Mouse (Mus musculus): ENCODE measurements around the gene 1700017D01Rik.

GRCm38 (mm10) chr19:11059967-11060366, 70.7 kb downstream of the 1700017D01Rik start:
- no peak for TF ChIP-seq EP300 (IDR thresholded peaks at IDR 0.05; ENCODE audit: insufficient read depth, low read depth, low read length)
- no peak for TF ChIP-seq CTCF (IDR thresholded peaks at IDR 0.05)
